Comparison of ENCODE assay signal across 8 mouse cellular contexts in genomic region chr6:29433804-29434795, GRCm38 (mm10). TPM values are rescaled to one million over a fixed set of nuclear protein-coding genes. Genes with fewer than 3 reads are reported as not detected.
A peak's percentile ranks its signal among the peaks of the same experiment; 100 is the strongest.
DNase-seq lines count a peak whose midpoint lies in the region; ATAC-seq lines count a peak whose summit lies in the region.

No protein-coding gene starts in this region.

- intact Hi-C loops in heart, postnatal 25 days (cut with DNase I), result loop anchor here (2.0 kb wide), 1 partner anchor 39 kb away; no protein-coding TSS in a partner anchor

- no peak overlapping the region for H3K27ac ChIP-seq in forebrain, embryonic 12.5 days

- no peaks in the 10 kb centered on the region for H3K36me3 ChIP-seq in forebrain, embryonic 12.5 days (replicated peaks)

- peak overlapping the region; percentile 86 for H3K4me2 ChIP-seq in forebrain, embryonic 12.5 days

- ATAC-seq in forebrain, embryonic 12.5 days (ENCODE audit: low FRiP score), result 0 out of 2 replicates have a peak, but pooled peaks have one; percentile 9

- peak overlapping the region; percentile 48 for H3K4me3 ChIP-seq in forebrain, embryonic 12.5 days (replicated peaks)

- H3K4me1 ChIP-seq in forebrain, embryonic 12.5 days, result peaks cover 48% of the 10 kb centered on the region

- peaks cover 67% of the 10 kb centered on the region for H3K27me3 ChIP-seq in forebrain, embryonic 12.5 days

- H3K9ac ChIP-seq in forebrain, embryonic 12.5 days, result peak overlapping the region; percentile 49; the same call in 1 of the 2 replicates

- no peaks in the 10 kb centered on the region for H3K9me3 ChIP-seq in forebrain, embryonic 12.5 days

- WGBS in forebrain, embryonic 12.5 days, result 5% methylated on average over 27 of the region's 27 CpGs

- DNase-seq in retina, embryonic 14.5 days (ENCODE audit: low spot score), result peak; percentile 41
- DNase-seq in retina, postnatal 1 day, result no peak
- peak; percentile 54 for DNase-seq in heart, postnatal 25 days (ENCODE audit: low spot score)
- DNase-seq in lung, postnatal 10 days, result peak; percentile 37
- DNase-seq in urinary bladder, postnatal 14 days (ENCODE audit: low spot score), result peak; percentile 35
- DNase-seq in right cerebral cortex, postnatal 4 days, result no peak
- DNase-seq in thymus, postnatal 4 days, result no peak

RNA-seq across cellular contexts. Expression of gene Flnc, which starts 1.0 kb away (rescaled TPM):
- 4.1 and 4.5 TPM in 2 replicates for polyA plus RNA-seq in forebrain, embryonic 12.5 days (2016; fragmentation: Nextera tagmentation; extraction: Ambion mirVana)
- 100 to 1,000 TPM; 201 to 220 TPM for total RNA-seq in heart, postnatal 25 days (2021)

RNA-seq across cellular contexts. Expression of gene Atp6v1f, which starts 33.4 kb away (rescaled TPM):
- 196 and 197 TPM in 2 replicates for polyA plus RNA-seq in forebrain, embryonic 12.5 days (2016; fragmentation: Nextera tagmentation; extraction: Ambion mirVana)
- total RNA-seq in heart, postnatal 25 days (2021), result 100 to 1,000 TPM in 1 of 2 experiments, 10 to 100 TPM in 1; 99.3 to 109 TPM

RNA-seq across cellular contexts. Expression of gene Atp6v1fnb, which starts 37.1 kb away (rescaled TPM):
- 0.37 TPM in 1 of 2 replicates, not detected in the other for polyA plus RNA-seq in forebrain, embryonic 12.5 days (2016; fragmentation: Nextera tagmentation; extraction: Ambion mirVana)
- not detected for total RNA-seq in heart, postnatal 25 days (2021)

RNA-seq across cellular contexts. Expression of gene Ccdc136, which starts 38.0 kb away (rescaled TPM):
- 27.2 and 29.9 TPM in 2 replicates for polyA plus RNA-seq in forebrain, embryonic 12.5 days (2016; fragmentation: Nextera tagmentation; extraction: Ambion mirVana)
- 1 to 10 TPM; 1.9 to 3.1 TPM for total RNA-seq in heart, postnatal 25 days (2021)

RNA-seq across cellular contexts. Expression of gene Opn1sw, which starts 45.8 kb away (rescaled TPM):
- polyA plus RNA-seq in forebrain, embryonic 12.5 days (2016; fragmentation: Nextera tagmentation; extraction: Ambion mirVana), result 0.23 and 0.37 TPM in 2 replicates
- total RNA-seq in heart, postnatal 25 days (2021), result not detected

Comparison
In these comparisons a context has a peak if more than half of its experiments do, and no peak if none do; other contexts are left out.
1. DNase-seq: peak in retina, embryonic 14.5 days (single experiment), heart, postnatal 25 days (single experiment), lung, postnatal 10 days (single experiment) and urinary bladder, postnatal 14 days (single experiment); none in retina, postnatal 1 day (single experiment), right cerebral cortex, postnatal 4 days (single experiment) and thymus, postnatal 4 days (single experiment).